Mouse (Mus musculus): ENCODE data around the gene Tle4.

DNA sequence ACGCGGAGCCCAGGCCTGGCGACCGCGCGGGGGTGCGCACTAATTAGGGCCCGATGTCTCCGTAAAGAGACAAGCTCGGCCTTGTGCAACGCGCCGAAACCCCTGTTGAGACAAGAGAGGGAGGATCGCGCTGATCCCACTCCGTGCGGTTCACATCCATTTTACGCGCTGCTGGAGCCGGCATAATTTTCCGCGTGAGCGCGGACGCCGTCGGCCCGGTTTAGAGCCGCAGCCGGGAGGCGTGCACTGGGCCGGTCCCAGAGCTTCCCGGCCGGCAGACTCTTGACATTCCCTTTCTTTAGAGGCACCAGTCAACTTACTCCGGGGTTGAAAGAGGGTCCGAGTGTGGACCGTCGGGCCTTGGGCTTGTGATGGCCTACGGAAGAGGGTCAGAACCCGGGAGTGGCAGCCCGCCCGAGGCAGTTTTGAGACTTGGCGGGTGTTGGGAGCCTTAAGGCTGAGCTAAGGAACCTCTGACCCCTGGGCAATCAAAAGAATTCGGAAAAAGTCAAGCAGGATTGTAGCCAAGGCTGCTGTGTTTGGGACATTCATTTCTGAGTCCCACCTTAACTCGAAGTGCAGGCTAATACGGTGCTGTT, 938 bp upstream of the Tle4 start:
- TF ChIP-seq USF1 (IDR thresholded peaks at IDR 0.05; ENCODE audit: low read depth) (no peak), MYOG (IDR thresholded peaks at IDR 0.05; ENCODE audit: control insufficient read depth in 1 of 3, insufficient read depth in 1 of 3, insufficient read length in 2 of 3, low read depth in 2 of 3) (no peak), POLR2A (IDR thresholded peaks at IDR 0.05; ENCODE audit: insufficient read length, low read depth) (no peak)

Data from myocyte (in vitro differentiated cells).